Mouse (Mus musculus) gastrocnemius, postnatal 14 days (tissue): ENCODE measurements around the gene Bpifa3. TPM values are rescaled to one million over a fixed set of nuclear protein-coding genes. Genes with fewer than 3 reads are reported as not detected.
"Not testable (repeated sequence)": the region's sequence is repeated elsewhere in the genome, so short reads cannot be mapped to it uniquely, and the experiment has no call there.

ENCODE experiments used
- DNase-seq: peaks from one replicate; pipeline ENCODE4 v3.0.0; 2021; ENCODE audit warnings: mixed read lengths
- intact Hi-C: fragments of 180-260 bp; cut with DNase I; formaldehyde crosslinking; loops from one replicate; pipeline ENCODE4 v1.15.1; 2025; ENCODE audit warnings: low total_unique reads
- long read RNA-seq, 2 experiments: library from polyadenylated mRNA; stranded (forward); transcript quantifications; one replicate each; pipeline ENCODE4 v2.0.0; 2021
- total RNA-seq, 2 experiments: library from RNA; stranded (reverse); gene quantifications; 2 replicates each; pipeline ENCODE4 v1.2.3; 2021

Bpifa3 gene
- not detected for total RNA-seq
- long read RNA-seq, experiment 1: 0 reads
- long read RNA-seq, experiment 2: 0 reads

DNA sequence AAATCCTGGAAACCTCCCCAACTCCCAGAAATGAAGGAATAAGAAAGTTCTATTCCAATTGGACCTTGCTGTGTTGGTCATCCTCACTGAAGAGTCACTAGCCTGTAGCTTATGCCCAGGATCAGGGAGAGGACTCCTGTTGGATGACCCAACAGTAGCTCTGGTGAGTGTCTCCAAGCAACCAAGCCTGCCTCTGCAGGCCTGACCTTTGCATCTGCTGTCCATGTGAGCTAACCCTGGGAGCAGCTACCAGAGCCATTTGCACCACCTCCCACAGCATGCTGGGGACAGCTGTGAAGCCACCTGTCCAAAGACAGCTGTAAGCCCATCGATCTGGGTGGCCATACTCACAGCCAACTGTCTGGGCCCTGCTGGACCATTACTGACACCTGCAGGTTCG, at the start of gene Bpifa3:
TSS of gene Bpifa3 (plus strand) at position 217 of the 400 bp plus-strand sequence.
- intact Hi-C loops: no loop called here
- DNase-seq: no peak

DNA sequence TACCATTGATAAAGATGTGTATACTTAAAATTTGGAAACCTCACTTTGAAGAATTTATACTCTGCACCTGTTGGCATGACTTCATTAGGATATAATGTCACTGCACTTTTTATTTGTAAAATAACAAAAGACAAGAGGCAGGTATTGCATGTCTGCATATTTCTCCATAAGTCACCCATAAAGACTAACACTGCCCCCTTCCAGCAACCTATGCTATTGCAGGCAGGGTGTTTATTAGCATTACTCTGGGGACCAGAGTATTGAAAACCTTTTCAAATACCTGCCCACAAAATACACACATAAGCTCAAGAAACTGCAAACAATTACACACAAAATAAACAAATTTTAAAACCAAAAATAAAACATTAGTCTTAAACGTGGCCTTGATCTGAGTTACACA, 32.4 kb upstream of the Bpifa3 start:
- intact Hi-C loops: no loop called here
- no peak for DNase-seq

DNA sequence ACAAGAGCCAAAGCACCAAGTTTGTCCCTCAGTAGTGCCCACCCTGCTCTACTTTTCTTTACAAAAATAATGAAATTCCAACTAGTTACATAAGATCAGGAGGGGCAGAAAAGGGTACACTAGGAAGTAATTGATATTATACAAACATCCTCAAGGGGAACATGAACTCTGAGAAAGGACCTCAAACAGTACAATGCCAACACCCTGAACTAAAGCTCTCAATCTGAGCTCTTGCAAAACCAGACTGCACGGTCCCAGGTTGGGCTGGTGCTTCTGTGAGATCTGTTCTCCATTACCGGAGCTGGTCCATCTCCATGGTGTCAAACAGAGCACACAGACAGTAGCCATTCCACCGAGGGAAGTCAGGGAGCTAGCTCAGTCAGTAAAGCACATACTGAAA, 12.8 kb upstream of the Bpifa3 start:
- DNase-seq: no peak
- intact Hi-C loops: no loop called here

DNA sequence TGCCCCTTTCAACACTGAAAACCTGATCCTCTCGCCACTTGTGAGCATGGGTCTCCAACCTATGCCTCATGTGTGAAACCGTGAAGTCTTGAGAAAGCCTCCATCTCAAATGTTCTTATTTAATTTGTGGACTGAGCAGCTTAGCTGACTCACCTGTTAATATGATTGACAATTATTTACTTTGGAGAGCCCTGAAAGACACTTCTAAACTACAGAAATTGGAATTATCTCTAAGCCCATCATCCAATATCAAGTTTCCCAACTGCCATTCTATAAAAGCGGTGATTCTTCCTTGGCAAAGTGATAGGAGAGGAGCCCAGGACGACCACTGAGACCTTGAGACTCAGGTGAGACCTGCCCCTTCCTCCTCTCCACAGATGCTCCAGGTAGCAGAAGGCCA, 12.4 kb downstream of the Bpifa3 start, which contains the start of gene Bpifa1:
TSS of gene Bpifa1 (plus strand) at position 301 of the 400 bp plus-strand sequence.
- DNase-seq: no peak
- intact Hi-C loops: no loop called here

DNA sequence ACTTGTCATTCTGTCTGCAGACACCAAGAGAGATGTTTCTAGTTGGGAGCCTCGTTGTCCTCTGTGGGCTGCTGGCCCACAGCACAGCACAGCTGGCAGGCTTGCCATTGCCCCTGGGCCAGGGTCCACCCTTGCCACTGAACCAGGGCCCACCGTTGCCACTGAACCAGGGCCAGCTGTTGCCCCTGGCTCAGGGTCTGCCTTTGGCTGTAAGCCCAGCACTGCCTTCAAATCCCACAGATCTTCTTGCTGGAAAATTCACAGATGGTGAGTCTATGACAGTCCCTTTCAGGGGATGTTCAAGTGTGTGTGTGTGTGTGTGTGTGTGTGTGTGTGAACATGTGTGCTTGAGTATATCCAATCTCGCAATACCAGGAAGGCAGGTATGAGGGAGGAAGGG, 13.6 kb downstream of the Bpifa3 start:
- intact Hi-C loops: no loop called here
- DNase-seq: no peak

DNA sequence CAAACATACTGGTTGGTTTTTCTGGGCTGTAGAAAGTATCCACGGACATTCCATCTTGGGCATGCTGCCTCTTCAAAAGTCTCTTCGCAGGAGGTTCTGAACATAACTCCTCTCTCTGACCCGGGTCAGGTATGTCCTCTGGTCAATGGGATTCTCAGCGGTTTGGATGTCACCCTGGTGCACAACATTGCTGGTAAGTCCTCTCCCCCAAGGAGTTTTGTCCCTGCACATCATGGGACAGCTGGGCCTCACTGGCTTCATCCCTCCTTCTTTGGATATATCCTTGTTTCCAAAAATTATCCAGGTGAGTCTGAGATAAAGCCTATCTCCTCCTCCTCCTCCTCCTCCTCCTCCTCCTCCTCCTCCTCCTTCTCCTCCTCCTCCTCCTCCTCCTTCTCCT, 17.4 kb downstream of the Bpifa3 start:
- intact Hi-C loops: no loop called here
- no peak for DNase-seq

DNA sequence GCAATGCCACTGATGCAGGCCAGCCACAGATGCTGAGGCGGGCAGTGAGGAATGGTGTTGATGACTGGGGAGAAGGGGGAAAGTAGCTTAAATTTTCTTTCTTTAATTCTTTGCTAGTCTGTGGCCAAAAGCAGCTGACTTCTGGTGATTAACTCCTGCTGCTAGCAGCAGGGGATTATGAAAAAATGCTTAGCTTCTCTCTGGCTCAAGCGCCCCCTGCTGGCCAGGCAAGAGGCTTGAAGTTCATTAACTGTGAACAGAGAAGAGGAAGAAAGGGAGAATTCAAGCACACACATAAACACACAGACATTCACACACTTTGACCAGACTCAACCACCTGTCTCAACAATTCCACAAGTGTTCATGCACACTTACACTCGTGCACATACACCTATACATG, 28.3 kb downstream of the Bpifa3 start:
- DNase-seq: peak; percentile 41
- intact Hi-C loops: no loop called here

DNA sequence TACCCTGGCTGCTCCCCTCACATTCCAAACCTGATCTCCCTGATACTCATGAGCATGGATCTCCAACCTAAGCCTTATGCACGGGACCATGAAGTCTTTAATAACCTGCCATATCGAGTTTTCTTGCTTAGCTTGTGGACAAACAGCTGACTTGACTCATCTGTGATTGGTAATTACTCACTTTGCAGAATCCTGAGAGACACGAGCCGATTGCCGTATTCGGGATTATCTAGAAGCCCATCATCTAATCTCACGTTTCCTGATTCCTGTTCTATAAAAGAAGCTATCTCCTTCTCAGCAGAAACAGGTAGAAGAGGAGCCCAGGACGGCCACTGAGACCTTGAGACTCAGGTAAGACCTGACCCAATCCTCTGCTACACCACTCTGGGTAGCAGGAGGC, 32.2 kb downstream of the Bpifa3 start, which contains the start of gene Bpifa5:
TSS of gene Bpifa5 (plus strand) at position 301 of the 400 bp plus-strand sequence.
- intact Hi-C loops: no loop called here
- no peak for DNase-seq

DNA sequence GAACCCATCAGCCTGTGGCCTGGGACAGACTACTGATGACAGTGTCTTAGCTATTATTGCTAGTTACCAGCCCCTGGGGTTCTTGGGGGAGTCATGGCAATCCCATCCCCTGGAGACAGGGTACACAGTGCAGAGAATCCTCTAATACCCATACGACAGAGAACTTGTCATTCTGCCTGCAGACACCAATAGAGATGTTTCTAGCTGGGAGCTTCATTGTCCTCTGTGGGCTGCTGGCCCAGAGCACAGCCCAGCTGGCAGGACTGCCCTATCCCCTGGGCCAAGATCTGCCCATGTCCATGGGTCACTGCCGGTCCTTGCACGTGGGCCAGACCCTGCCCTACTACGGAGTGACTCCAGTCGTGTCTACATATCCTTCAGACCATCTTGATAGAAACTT, 33.2 kb downstream of the Bpifa3 start:
- intact Hi-C loops: no loop called here
- DNase-seq: no peak

DNA sequence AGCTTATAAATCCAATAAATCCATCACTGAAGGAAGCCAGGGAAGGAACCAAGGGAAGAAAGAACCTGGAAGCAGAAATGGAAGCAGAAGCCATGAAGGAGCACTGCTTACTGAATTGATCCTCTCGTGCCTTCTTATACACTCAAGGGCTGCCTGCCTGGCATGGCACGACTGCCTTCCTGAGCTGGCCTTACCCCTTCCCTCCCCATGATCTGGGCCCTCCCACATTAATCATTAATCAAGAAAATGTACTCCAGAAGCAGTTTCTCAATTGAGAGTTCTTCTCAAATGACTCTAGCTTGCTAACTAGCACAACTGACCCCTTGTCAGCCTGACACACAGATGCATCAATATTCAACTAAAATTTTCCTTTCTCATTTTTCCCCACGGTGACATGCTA, 39.0 kb downstream of the Bpifa3 start:
- no peak for DNase-seq
- intact Hi-C loops: no loop called here

DNA sequence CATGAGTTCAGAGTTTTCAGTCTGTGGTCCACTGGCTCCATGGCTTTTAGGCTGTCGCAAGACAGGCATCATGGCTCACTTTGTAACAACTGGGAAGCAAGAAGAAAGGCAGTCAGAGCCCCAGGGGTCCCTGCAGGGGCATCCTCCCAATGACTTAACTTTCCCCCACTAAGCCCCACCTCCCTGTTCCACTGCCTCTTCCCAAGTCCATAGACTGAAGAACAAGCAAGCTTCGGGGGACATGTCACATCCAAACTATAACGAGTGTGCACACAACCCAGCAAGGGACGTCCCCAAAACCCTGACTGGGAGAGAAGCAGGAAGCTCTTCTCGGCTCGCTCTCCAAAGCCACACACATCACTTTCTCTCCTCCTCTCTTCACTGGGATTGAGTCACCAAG, 41.5 kb downstream of the Bpifa3 start:
- intact Hi-C loops: no loop called here
- no peak for DNase-seq

DNA sequence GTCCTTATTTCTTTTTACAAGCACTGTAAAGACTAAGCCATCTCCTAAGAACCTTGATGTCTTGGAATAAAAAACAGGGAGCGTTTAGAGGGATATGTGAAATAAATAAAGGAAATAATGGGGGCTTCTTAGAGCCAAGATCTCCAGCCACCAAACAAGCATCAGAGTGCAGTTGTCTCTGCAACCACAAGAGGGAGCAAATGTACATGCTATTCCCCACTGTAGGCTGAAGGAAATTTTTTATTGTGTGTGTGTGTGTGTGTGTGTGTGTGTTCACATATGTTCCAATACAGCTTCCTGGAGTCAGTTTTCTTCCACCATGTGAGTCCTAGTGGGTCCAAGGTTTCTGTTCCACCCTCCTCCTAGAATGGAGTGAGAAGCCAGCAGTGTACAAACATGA, 43.2 kb downstream of the Bpifa3 start:
- DNase-seq: no peak
- intact Hi-C loops: no loop called here

DNA sequence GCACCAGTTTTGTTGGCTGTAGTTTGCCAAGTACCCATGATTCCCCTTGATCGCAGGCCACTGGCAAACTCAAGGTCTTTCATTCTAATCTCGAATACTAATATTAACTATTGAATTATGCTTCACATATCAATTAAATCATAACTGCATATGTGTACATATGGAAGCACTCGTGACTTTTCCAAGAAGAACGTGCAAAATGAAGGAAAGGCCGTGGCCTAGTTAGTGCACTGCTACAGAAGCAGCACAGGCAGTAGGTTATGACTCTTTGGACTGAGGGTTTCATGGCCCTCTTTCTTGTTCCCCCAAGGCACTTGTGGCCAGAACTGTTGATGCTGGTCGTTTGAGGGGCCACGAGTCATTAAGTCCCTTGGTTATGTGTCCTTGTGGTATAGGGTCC, 51.8 kb downstream of the Bpifa3 start:
- DNase-seq, intact Hi-C loops: not testable (repeated sequence)

DNA sequence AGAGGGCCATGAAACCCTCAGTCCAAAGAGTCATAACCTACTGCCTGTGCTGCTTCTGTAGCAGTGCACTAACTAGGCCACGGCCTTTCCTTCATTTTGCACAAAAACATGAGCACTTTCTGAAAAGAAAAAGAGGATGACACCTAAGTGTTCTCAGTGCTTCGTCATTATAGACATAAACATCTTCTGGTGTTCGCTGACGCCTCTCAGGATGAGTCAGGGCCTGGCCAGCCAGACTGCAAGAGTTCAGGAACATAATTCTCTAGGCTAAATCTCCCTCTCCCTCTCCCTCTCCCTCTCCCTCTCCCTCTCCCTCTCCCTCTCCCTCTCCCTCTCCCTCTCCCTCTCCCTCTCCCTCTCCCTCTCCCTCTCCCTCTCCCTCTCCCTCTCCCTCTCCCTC, 52.9 kb downstream of the Bpifa3 start:
- intact Hi-C loops, DNase-seq: not testable (repeated sequence)

DNA sequence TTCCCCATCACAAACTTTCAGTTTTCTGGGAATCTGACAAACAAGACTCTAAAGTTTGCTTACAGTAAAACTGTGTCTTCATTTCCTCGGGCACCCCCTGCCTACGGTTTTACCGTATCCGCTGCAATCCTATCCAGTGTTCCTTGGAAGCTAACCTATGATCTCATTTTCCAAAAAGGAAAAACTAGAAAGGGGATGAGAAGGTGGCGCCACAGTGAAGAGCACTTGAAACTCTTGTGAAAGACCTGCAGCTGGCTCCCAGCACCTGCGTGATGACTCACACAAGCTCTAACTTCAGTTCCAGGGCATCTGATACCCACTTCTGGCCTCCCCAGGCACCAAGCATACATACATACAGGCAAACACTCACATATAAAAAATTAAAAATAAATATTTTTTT, 55.2 kb downstream of the Bpifa3 start:
- intact Hi-C loops: no loop called here

DNA sequence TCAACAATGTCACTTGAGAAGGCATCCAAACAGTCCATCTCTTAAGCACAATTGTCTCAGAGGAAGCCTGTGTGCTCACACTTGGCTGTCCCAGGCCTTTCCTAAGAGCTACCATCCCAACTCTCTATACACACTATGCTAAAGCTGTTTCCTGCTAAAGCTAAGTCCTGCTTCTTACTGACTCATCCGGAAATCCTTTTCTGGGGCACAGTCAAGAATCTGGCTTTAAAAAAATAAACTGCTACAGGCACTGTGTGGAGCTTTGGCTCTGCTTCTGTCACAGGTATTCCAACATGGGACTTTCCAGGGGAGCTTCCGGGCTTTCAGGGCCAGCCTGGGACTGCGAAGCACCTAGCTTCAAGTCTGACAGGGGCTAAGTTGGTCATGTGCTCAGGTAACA, 55.6 kb downstream of the Bpifa3 start:
- intact Hi-C loops: no loop called here
- DNase-seq: no peak

More for the DNA sequence above, 55.2 kb downstream of the Bpifa3 start:
- DNase-seq: no peak

DNA sequence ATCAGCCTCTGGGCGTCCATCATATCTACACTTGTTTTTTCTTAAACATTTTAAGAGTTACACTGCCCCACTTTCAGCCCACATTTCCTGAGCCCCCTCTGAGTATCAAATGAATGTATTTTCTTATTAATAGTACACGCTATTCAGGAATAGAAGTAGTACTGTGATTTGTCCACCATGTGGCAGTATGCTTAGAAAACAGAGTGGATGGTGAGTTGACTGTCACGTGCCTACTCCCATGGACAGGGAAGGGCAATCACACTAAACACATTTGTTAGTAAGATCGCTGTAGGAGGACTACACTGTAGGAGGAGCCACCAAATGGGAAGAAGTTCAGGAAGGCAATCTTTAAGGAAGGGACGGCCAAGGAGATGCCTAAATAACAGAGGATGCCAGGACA, 57.3 kb downstream of the Bpifa3 start:
- intact Hi-C loops: no loop called here
- DNase-seq: no peak

Other genes starting within 250 kb of the Bpifa3 start
- not detected for gene Bpifb6, start 229.9 kb upstream of the Bpifa3 start, total RNA-seq
- not detected for gene Bpifb3, start 212.1 kb upstream of the Bpifa3 start, total RNA-seq
- gene Bpifb4, start 192.1 kb upstream of the Bpifa3 start, total RNA-seq: not detected
- not detected for gene Bpifa6, start 155.4 kb upstream of the Bpifa3 start, total RNA-seq
- gene Bpifa2, start 122.1 kb upstream of the Bpifa3 start, total RNA-seq: not detected
- gene Bpifa1, start 12.5 kb downstream of the Bpifa3 start, total RNA-seq: not detected
- not detected for gene Bpifa5, start 32.3 kb downstream of the Bpifa3 start, total RNA-seq
- not detected for gene Bpifb1, start 60.5 kb downstream of the Bpifa3 start, total RNA-seq
- not detected for gene Bpifb5, start 93.4 kb downstream of the Bpifa3 start, total RNA-seq
- not detected for gene Bpifb9a, start 127.5 kb downstream of the Bpifa3 start, total RNA-seq
- not detected for gene Bpifb9b, start 176.9 kb downstream of the Bpifa3 start, total RNA-seq
- 10 to 100 TPM in 1 of 2 experiments, 1 to 10 TPM in 1; 8.9 to 12.1 TPM for gene Cdk5rap1, start 242.7 kb downstream of the Bpifa3 start, total RNA-seq